Mouse (Mus musculus) cortical plate, adult 2 months (tissue): ENCODE measurements around the gene Elmod3. TPM values are rescaled to one million over a fixed set of nuclear protein-coding genes. Genes with fewer than 3 reads are reported as not detected.

Experiments used
- H3K27ac ChIP-seq: fragments of 200-500 bp; 2 replicates; pipeline ENCODE4 v1.5.1; 2012; ENCODE audit warnings: low read length, control low read depth, inconsistent platforms; ENCODE audit not compliant: insufficient read depth
- H3K4me1 ChIP-seq: fragments of 200-500 bp; 2 replicates; pipeline ENCODE4 v1.6.1; 2011; ENCODE audit warnings: low read length; ENCODE audit not compliant: control insufficient read depth, insufficient read depth
- H3K4me3 ChIP-seq: fragments of 200-500 bp; 2 replicates; pipeline ENCODE4 v1.5.1; 2011; ENCODE audit warnings: mild to moderate bottlenecking, low read length, control low read depth; ENCODE audit not compliant: insufficient read depth
- CTCF ChIP-seq: fragments of 200-500 bp; IDR thresholded peaks from 2 replicates; pipeline ENCODE4 v1.5.1; 2011; ENCODE audit warnings: mild to moderate bottlenecking, control low read depth, low read length; ENCODE audit not compliant: insufficient read depth; ENCODE audit errors: extremely low read depth
- POLR2A ChIP-seq: fragments of 200-500 bp; IDR thresholded peaks from 2 replicates; pipeline ENCODE4 v1.6.1; 2011; ENCODE audit warnings: mild to moderate bottlenecking, low read length, control low read depth; ENCODE audit not compliant: insufficient read depth; ENCODE audit errors: extremely low read depth
- polyA plus RNA-seq: library from polyadenylated mRNA; depleted of rRNA; stranded (reverse); fragments of >200 nt; gene quantifications from 2 replicates; pipeline ENCODE4 v1.2.3, GENCODE M21; 2012

Elmod3 gene
- polyA plus RNA-seq, 1 experiment = 27.5 TPM

DNA sequence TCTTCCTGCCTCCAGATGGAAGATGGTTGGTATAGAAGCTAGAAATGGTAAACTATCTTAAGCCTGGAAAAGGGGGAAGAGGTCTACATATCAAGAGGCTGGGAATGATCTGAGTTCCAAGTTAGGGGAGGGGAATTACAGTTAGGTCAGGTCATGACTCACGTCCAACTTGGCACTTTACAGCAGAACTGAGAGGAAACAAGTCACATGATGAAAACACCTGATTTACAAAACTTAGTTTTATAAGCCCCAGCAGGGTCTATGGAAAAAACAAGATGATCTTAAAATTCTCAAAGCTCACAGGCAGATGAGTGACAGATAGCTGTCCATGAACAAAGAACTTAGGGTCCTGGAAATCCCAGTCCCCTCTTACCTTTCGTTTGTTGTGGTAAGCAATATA lies 16.9 kb upstream of the Elmod3 start:
- Histone ChIP-seq H3K4me3 (peak overlapping the region; percentile 80; the same call in 1 of the 2 replicates), H3K4me1 (peaks cover 7% of the 10 kb centered on the region), H3K27ac (no peak overlapping the region)
- TF ChIP-seq CTCF (no peak), POLR2A (no peak)

DNA sequence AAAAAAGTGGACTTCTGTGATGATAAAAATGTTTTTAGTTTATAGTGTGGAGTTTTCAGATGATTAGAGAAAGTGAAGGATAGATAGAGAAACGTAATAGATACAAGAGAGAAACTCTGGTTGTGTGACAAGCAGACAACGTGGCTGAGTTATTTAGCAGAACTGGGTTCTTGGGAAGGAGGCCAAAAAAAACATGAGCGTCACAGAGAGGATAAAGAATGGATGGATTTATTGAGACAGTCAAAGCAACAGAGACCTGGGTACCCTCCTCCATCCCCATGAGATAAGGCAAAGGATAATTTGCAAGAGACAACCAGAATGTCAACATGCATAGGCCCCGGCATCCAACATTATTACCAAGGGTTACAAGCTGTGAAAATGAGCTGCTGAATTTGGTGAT lies 12.0 kb upstream of the Elmod3 start:
- TF ChIP-seq CTCF (no peak), POLR2A (no peak)
- Histone ChIP-seq H3K4me1 (peaks cover 3% of the 10 kb centered on the region), H3K27ac (no peak overlapping the region), H3K4me3 (no peak overlapping the region)

GRCm38 (mm10) chr6:72608662-72609184 lies 10.5 kb upstream of the Elmod3 start:
- Histone ChIP-seq H3K4me3 (no peak overlapping the region), H3K4me1 (no peaks in the 10 kb centered on the region)

GRCm38 (mm10) chr6:72607676-72608075 lies 9.5 kb upstream of the Elmod3 start:
- Histone ChIP-seq H3K27ac (no peak overlapping the region), H3K4me1 (no peaks in the 10 kb centered on the region), H3K4me3 (no peak overlapping the region)
- no peak for TF ChIP-seq POLR2A

More at GRCm38 (mm10) chr6:72608662-72609184, 10.5 kb upstream of the Elmod3 start:
- TF ChIP-seq CTCF (no peak), POLR2A (no peak)
- H3K27ac ChIP-seq = no peak overlapping the region

- Histone ChIP-seq H3K27ac (no peak overlapping the region), H3K4me1 (no peaks in the 10 kb centered on the region), H3K4me3 (no peak overlapping the region)
- no peak for TF ChIP-seq POLR2A
- no peak for TF ChIP-seq CTCF
Observed at GRCm38 (mm10) chr6:72607060-72607459, 8.8 kb upstream of the Elmod3 start.

GRCm38 (mm10) chr6:72604066-72604465 lies 5.9 kb upstream of the Elmod3 start:
- Histone ChIP-seq H3K4me3 (no peak overlapping the region), H3K4me1 (no peaks in the 10 kb centered on the region), H3K27ac (no peak overlapping the region)
- TF ChIP-seq CTCF (no peak), POLR2A (no peak)

GRCm38 (mm10) chr6:72601732-72602131 lies 3.5 kb upstream of the Elmod3 start:
- no peak overlapping the region for H3K4me3 ChIP-seq
- no peak overlapping the region for H3K27ac ChIP-seq
- peaks cover 3% of the 10 kb centered on the region; the same call in 1 of the 2 replicates for H3K4me1 ChIP-seq
- TF ChIP-seq POLR2A (no peak), CTCF (peak; percentile 95)

- peaks cover 5% of the 10 kb centered on the region for H3K4me1 ChIP-seq
- H3K4me3 ChIP-seq = no peak overlapping the region
- TF ChIP-seq POLR2A (no peak), CTCF (no peak)
- no peak overlapping the region for H3K27ac ChIP-seq
Observed at GRCm38 (mm10) chr6:72600771-72601170, 2.6 kb upstream of the Elmod3 start.

- H3K4me1 ChIP-seq = peaks cover 5% of the 10 kb centered on the region
- no peak overlapping the region for H3K27ac ChIP-seq
- TF ChIP-seq POLR2A = 0 out of 2 replicates have a peak, but pooled peaks have one; percentile 15
- no peak for TF ChIP-seq CTCF
- no peak overlapping the region for H3K4me3 ChIP-seq
Observed at GRCm38 (mm10) chr6:72600216-72600615, 2.0 kb upstream of the Elmod3 start.

DNA sequence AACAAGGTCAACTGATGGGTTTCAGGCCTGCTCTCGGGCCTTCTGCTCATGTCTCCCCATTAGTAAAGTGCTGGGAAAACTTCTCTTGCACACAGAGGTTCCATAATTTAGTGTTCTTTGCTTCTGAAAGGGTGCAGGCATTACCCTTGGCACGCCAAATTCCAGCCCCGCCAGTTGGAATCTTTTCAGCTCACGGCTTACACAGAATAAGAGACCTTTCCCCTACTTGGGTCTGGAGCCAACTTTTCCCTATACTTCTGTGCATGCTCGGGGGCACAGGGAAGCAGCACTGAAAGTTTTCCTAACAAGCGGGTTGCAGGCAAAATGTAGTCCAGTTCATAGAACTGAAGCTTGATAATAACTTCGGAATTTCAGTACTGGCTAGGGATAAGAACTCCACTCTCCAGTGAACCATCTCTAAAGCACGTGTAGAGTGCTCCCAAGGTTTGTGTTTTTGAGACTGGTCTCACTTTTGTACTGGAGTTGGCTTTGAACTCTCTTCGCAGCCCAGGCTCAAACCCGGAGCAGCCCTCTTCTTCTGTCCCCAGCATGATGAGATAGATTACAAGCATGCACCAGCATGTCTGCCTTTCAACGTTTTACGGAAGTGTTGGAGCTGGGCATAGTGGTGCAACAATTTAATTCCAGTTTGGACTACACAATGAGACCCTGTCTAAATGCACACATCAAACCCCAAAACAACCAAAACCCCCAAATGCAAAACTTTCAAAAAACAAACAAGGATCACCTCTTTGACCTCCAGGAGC lies 761 bp upstream of the Elmod3 start:
- Histone ChIP-seq H3K4me1 (peaks cover 5% of the 10 kb centered on the region), H3K27ac (peak overlapping the region; percentile 53; the same call in 1 of the 2 replicates), H3K4me3 (peak overlapping the region; percentile 81)
- no peak for TF ChIP-seq POLR2A
- TF ChIP-seq CTCF = no peak
